10 mouse cellular contexts compared by ENCODE assay signal in the genomic region with DNA sequence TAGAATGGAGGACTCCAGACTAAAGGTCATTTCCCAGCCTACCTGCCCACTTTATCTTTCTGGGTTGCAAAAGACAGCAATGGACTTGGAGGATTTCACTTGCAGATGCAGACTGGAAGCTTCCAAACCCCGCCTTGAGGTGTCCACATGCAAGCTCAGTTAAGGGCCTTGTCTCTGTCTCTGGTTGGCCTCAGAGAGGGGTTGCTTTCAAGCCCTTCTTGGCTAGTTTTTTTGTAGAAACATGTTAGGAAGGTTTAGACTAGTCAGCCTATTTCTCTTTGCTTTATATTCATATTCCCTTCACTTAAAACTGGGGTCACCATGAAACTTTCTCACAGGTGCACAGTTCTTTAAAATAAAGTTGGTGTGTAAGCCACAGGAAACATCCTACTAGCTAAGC. TPM values are rescaled to one million over a fixed set of nuclear protein-coding genes. Genes with fewer than 3 reads are reported as not detected.
DNase-seq lines count a peak whose midpoint lies in the region; ATAC-seq and TF ChIP-seq lines count a peak whose summit lies in the region.
"Had no signal": no experiment of that assay in that cellular context is flagged by ENCODE, and none has a peak within 500 bp of the region (broad histone marks: within the 10 kb centered on the region; RNA-seq: fewer than 3 reads in every experiment).

A gene (minus strand): TSS at position 101 of the 400 bp plus-strand sequence.

- DNase-seq in heart, postnatal 0 days (ENCODE audit: low spot score), result no peak
- DNase-seq in heart, postnatal 36 days, result no peak
- no peak for DNase-seq in embryonic facial prominence, embryonic 11.5 days (ENCODE audit: low spot score)
- no peak for DNase-seq in embryo, embryonic 9.5 days (ENCODE audit: extremely low spot score)
- DNase-seq in gastrocnemius, postnatal 36 days, result no peak
- DNase-seq: adrenal gland, postnatal 10 days had no signal

- 0 out of 2 replicates have a peak within 1 kb of the TSS, but pooled peaks have one; percentile 12 for H3K9ac ChIP-seq in heart, postnatal 0 days (replicated peaks; ENCODE audit: low read depth, low read length)
- peak within 1 kb of the TSS; percentile 51 for H3K9ac ChIP-seq in embryonic facial prominence, embryonic 11.5 days (replicated peaks; ENCODE audit: low read length)
- H3K9ac ChIP-seq in hindbrain, embryonic 16.5 days (ENCODE audit: low read depth, low read length), result peak within 1 kb of the TSS; percentile 66
- H3K9ac ChIP-seq in midbrain, embryonic 16.5 days (ENCODE audit: low read depth, low read length), result peak within 1 kb of the TSS; percentile 73

- H3K27ac ChIP-seq in heart, postnatal 0 days (ENCODE audit: low read depth), result no peak within 1 kb of the TSS
- H3K27ac ChIP-seq in embryonic facial prominence, embryonic 11.5 days (replicated peaks; ENCODE audit: low read depth, low read length), result no peak within 1 kb of the TSS
- H3K27ac ChIP-seq in hindbrain, embryonic 16.5 days (ENCODE audit: low read depth, low read length), result no peak within 1 kb of the TSS
- no peak within 1 kb of the TSS for H3K27ac ChIP-seq in midbrain, embryonic 16.5 days (ENCODE audit: low read length)

- H3K27me3 ChIP-seq in heart, postnatal 0 days (ENCODE audit: control insufficient read depth, insufficient read depth, low read length), result no peaks in the 10 kb centered on the region
- 0 out of 2 replicates have a peak, but pooled peaks cover 2% of the 10 kb centered on the region for H3K27me3 ChIP-seq in embryonic facial prominence, embryonic 11.5 days (ENCODE audit: control insufficient read depth, insufficient read depth, low read length)
- no peaks in the 10 kb centered on the region for H3K27me3 ChIP-seq in hindbrain, embryonic 16.5 days (replicated peaks; ENCODE audit: control insufficient read depth, insufficient read depth, low read length)
- H3K27me3 ChIP-seq in midbrain, embryonic 16.5 days (ENCODE audit: control insufficient read depth, insufficient read depth, low read depth, low read length), result no peaks in the 10 kb centered on the region

- no peak for ATAC-seq in heart, postnatal 0 days (ENCODE audit: insufficient read depth, low read depth)
- no peak for ATAC-seq in embryonic facial prominence, embryonic 11.5 days (replicated peaks; ENCODE audit: insufficient number of reproducible peaks, low FRiP score, low TSS enrichment, low read depth)
- ATAC-seq in hindbrain, embryonic 16.5 days, result no peak
- peak; percentile 28; the same call in 1 of the 2 replicates for ATAC-seq in midbrain, embryonic 16.5 days
- no peak for ATAC-seq in cerebellum, adult (ENCODE audit: insufficient number of reproducible peaks, low FRiP score, low TSS enrichment)
- ATAC-seq: CD4-positive, CD25-positive, alpha-beta regulatory T cell, adult 4 months had no signal

- WGBS in heart, postnatal 0 days, result 61% methylated on average over 1 of the region's 1 CpGs
- 57% methylated on average over 1 of the region's 1 CpGs for WGBS in embryonic facial prominence, embryonic 11.5 days
- WGBS in hindbrain, embryonic 16.5 days, result 63% methylated on average over 1 of the region's 1 CpGs
- WGBS in midbrain, embryonic 16.5 days, result 67% methylated on average over 1 of the region's 1 CpGs

- peak within 1 kb of the TSS; percentile 63 for H3K4me2 ChIP-seq in heart, postnatal 0 days (ENCODE audit: low read depth, low read length)
- H3K4me2 ChIP-seq in embryonic facial prominence, embryonic 11.5 days (ENCODE audit: low read depth, low read length), result peak within 1 kb of the TSS; percentile 91
- peak within 1 kb of the TSS; percentile 99 for H3K4me2 ChIP-seq in hindbrain, embryonic 16.5 days (ENCODE audit: low read length)
- peak within 1 kb of the TSS; percentile 99 for H3K4me2 ChIP-seq in midbrain, embryonic 16.5 days (ENCODE audit: low read length)

- intact Hi-C loops in heart, postnatal 36 days (cut with DNase I), result no loop called here
- intact Hi-C loops in gastrocnemius, postnatal 36 days (cut with DNase I), result no loop called here

- TF ChIP-seq EP300 in heart, postnatal 0 days (IDR thresholded peaks at IDR 0.05; ENCODE audit: low read depth), result no peak

- peaks cover 7% of the 10 kb centered on the region; the same call in 1 of the 2 replicates for H3K4me1 ChIP-seq in heart, postnatal 0 days (ENCODE audit: control insufficient read depth, insufficient read depth)
- no peaks in the 10 kb centered on the region for H3K4me1 ChIP-seq in embryonic facial prominence, embryonic 11.5 days (ENCODE audit: control insufficient read depth, insufficient read depth, low read length)
- H3K4me1 ChIP-seq in hindbrain, embryonic 16.5 days (ENCODE audit: control insufficient read depth, insufficient read depth, low read depth, low read length), result peaks cover 4% of the 10 kb centered on the region
- H3K4me1 ChIP-seq in midbrain, embryonic 16.5 days (ENCODE audit: control insufficient read depth, insufficient read depth, low read length), result 0 out of 2 replicates have a peak, but pooled peaks cover 2% of the 10 kb centered on the region

- H3K36me3 ChIP-seq in heart, postnatal 0 days (replicated peaks; ENCODE audit: control insufficient read depth, insufficient read depth, low read length), result no peaks in the 10 kb centered on the region
- H3K36me3 ChIP-seq in embryonic facial prominence, embryonic 11.5 days (replicated peaks; ENCODE audit: control insufficient read depth, insufficient read depth, low read depth, low read length), result no peaks in the 10 kb centered on the region
- no peaks in the 10 kb centered on the region for H3K36me3 ChIP-seq in hindbrain, embryonic 16.5 days (ENCODE audit: control insufficient read depth, insufficient read depth, low read length)
- H3K36me3 ChIP-seq in midbrain, embryonic 16.5 days (ENCODE audit: control insufficient read depth, insufficient read depth, low read length), result no peaks in the 10 kb centered on the region

- no peaks in the 10 kb centered on the region for H3K9me3 ChIP-seq in heart, postnatal 0 days (replicated peaks; ENCODE audit: control insufficient read depth, low read length)
- H3K9me3 ChIP-seq in embryonic facial prominence, embryonic 11.5 days (replicated peaks; ENCODE audit: control insufficient read depth, low read length), result no peaks in the 10 kb centered on the region
- no peaks in the 10 kb centered on the region for H3K9me3 ChIP-seq in hindbrain, embryonic 16.5 days (ENCODE audit: control insufficient read depth, low read length)
- H3K9me3 ChIP-seq in midbrain, embryonic 16.5 days (replicated peaks; ENCODE audit: control insufficient read depth, low read length, poor library complexity, severe bottlenecking), result no peaks in the 10 kb centered on the region

- peak within 1 kb of the TSS; percentile 39 for H3K4me3 ChIP-seq in heart, postnatal 0 days (ENCODE audit: low read depth, low read length)
- H3K4me3 ChIP-seq in embryonic facial prominence, embryonic 11.5 days (ENCODE audit: low read depth, low read length), result peak within 1 kb of the TSS; percentile 31
- H3K4me3 ChIP-seq in hindbrain, embryonic 16.5 days (ENCODE audit: low read length), result peak within 1 kb of the TSS; percentile 60
- peak within 1 kb of the TSS; percentile 54 for H3K4me3 ChIP-seq in midbrain, embryonic 16.5 days (ENCODE audit: low read depth, low read length)

- TF ChIP-seq CTCF in heart, postnatal 0 days (IDR thresholded peaks at IDR 0.05; ENCODE audit: low read depth), result no peak

RNA-seq across cellular contexts. Expression of the gene that starts here (rescaled TPM):
- 0.39 and 1.7 TPM in 2 replicates for total RNA-seq in heart, postnatal 0 days (2014; rRNA removed; ENCODE audit: low replicate concordance)
- 0.70 and 0.89 TPM in 2 replicates for polyA plus RNA-seq in heart, postnatal 0 days (2015; fragmentation: Nextera tagmentation; extraction: Ambion mirVana)
- under 1 TPM in 1 of 2 experiments, not detected in 1; 0.53 TPM for total RNA-seq in heart, postnatal 36 days (2021)
- polyA plus RNA-seq in embryonic facial prominence, embryonic 11.5 days (2014; fragmentation: Nextera tagmentation; extraction: Ambion mirVana), result 0.69 and 1.6 TPM in 2 replicates
- 10.2 and 10.8 TPM in 2 replicates for polyA plus RNA-seq in hindbrain, embryonic 16.5 days (2015; fragmentation: Nextera tagmentation; extraction: Ambion mirVana)
- 2.3 and 3.5 TPM in 2 replicates for polyA plus RNA-seq in midbrain, embryonic 16.5 days (2015; fragmentation: Nextera tagmentation; extraction: Ambion mirVana)
- not detected for total RNA-seq in gastrocnemius, postnatal 36 days (2021)
- polyA plus RNA-seq: CD4-positive, CD25-positive, alpha-beta regulatory T cell, adult 4 months had no signal

Comparison
In these comparisons a context has a peak if more than half of its experiments do, and no peak if none do; other contexts are left out.
1. H3K9ac ChIP-seq: peak in every context shown above with its lines; median percentile 73 in midbrain, embryonic 16.5 days; 66 in hindbrain, embryonic 16.5 days; 51 in embryonic facial prominence, embryonic 11.5 days; 12 in heart, postnatal 0 days.